30 mouse cellular contexts compared by ENCODE assay signal in genomic region chr8:101435691-101436090, GRCm38 (mm10).
DNase-seq lines count a peak whose midpoint lies in the region; ATAC-seq lines count a peak whose summit lies in the region.
"Had no signal": no experiment of that assay in that cellular context is flagged by ENCODE, and none has a peak within 500 bp of the region (broad histone marks: within the 10 kb centered on the region; RNA-seq: fewer than 3 reads in every experiment).

No protein-coding gene starts in this region.

- 65% methylated on average over 4 of the region's 4 CpGs for WGBS in forebrain, embryonic 11.5 days
- WGBS in forebrain, embryonic 15.5 days = 42% methylated on average over 4 of the region's 4 CpGs

- H3K9me3 ChIP-seq in forebrain, embryonic 11.5 days (ENCODE audit: control insufficient read depth, low read length) = no peaks in the 10 kb centered on the region
- no peaks in the 10 kb centered on the region for H3K9me3 ChIP-seq in forebrain, embryonic 15.5 days
- H3K9me3 ChIP-seq: embryonic facial prominence, embryonic 13.5 days; forebrain, embryonic 12.5 days; heart, embryonic 13.5 days; intestine, embryonic 15.5 days; limb, embryonic 12.5 days; liver, embryonic 15.5 days; neural tube, embryonic 13.5 days had no signal

- ATAC-seq in forebrain, embryonic 11.5 days (replicated peaks; ENCODE audit: low FRiP score) = no peak
- no peak for ATAC-seq in forebrain, embryonic 15.5 days (replicated peaks)
- ATAC-seq: activated CD4-positive, CD25-positive, alpha-beta regulatory T cell, adult 4 months; hindbrain, embryonic 16.5 days; intestine, embryonic 15.5 days had no signal

- H3K4me1 ChIP-seq in forebrain, embryonic 11.5 days (replicated peaks; ENCODE audit: control insufficient read depth, insufficient read depth, low read length) = no peaks in the 10 kb centered on the region
- no peaks in the 10 kb centered on the region for H3K4me1 ChIP-seq in forebrain, embryonic 15.5 days
- H3K4me1 ChIP-seq: embryonic facial prominence, embryonic 13.5 days; forebrain, embryonic 12.5 days; heart, embryonic 13.5 days; intestine, embryonic 15.5 days; limb, embryonic 12.5 days; liver, embryonic 15.5 days; neural tube, embryonic 13.5 days had no signal

- no peak overlapping the region for H3K4me3 ChIP-seq in forebrain, embryonic 11.5 days (ENCODE audit: low read depth, low read length)
- H3K4me3 ChIP-seq in forebrain, embryonic 15.5 days = no peak overlapping the region
- H3K4me3 ChIP-seq: embryonic facial prominence, embryonic 13.5 days; forebrain, embryonic 12.5 days; heart, adult 2 months; heart, embryonic 13.5 days; intestine, embryonic 15.5 days; limb, embryonic 12.5 days; liver, embryonic 15.5 days; neural tube, embryonic 13.5 days had no signal

- no peak overlapping the region for H3K9ac ChIP-seq in forebrain, embryonic 11.5 days (ENCODE audit: low read length)
- no peak overlapping the region for H3K9ac ChIP-seq in forebrain, embryonic 15.5 days (replicated peaks)
- H3K9ac ChIP-seq: embryonic facial prominence, embryonic 13.5 days; forebrain, embryonic 12.5 days; heart, embryonic 13.5 days; intestine, embryonic 15.5 days; limb, embryonic 12.5 days; liver, embryonic 15.5 days; lung, embryonic 14.5 days; neural tube, embryonic 13.5 days had no signal

- peak; percentile 1 for DNase-seq in cerebellum, adult 11 months
- DNase-seq in cerebellum, adult 8-10 months = no peak
- peak; percentile 47 for DNase-seq in forebrain, embryonic 11.5 days (ENCODE audit: low spot score)
- peak; percentile 49 for DNase-seq in left cerebral cortex, postnatal 4 days
- no peak for DNase-seq in left cerebral cortex, adult 11 months (ENCODE audit: low spot score)
- peak; percentile 33 to 50 for DNase-seq in cerebellum, postnatal 36 days
- no peak for DNase-seq in urinary bladder, postnatal 4 days (ENCODE audit: low spot score in 2 of 2)
- DNase-seq: adrenal gland, adult 2 months; adrenal gland, postnatal 36 days; heart, adult 2 months; heart, postnatal 10 days; kidney, adult 2 months; layer of hippocampus, adult 9-11 months; lung, embryonic 14.5 days; lung, postnatal 14 days; right cerebral cortex, postnatal 4 days; thymus, adult 18-20 months; thymus, postnatal 25 days had no signal

- H3K4me2 ChIP-seq in forebrain, embryonic 11.5 days (ENCODE audit: low read depth, low read length, severe bottlenecking) = no peak overlapping the region
- H3K4me2 ChIP-seq in forebrain, embryonic 15.5 days (replicated peaks) = no peak overlapping the region
- H3K4me2 ChIP-seq: embryonic facial prominence, embryonic 13.5 days; forebrain, embryonic 12.5 days; heart, embryonic 13.5 days; intestine, embryonic 15.5 days; limb, embryonic 12.5 days; liver, embryonic 15.5 days; lung, embryonic 14.5 days; neural tube, embryonic 13.5 days had no signal

- H3K27ac ChIP-seq in forebrain, embryonic 11.5 days (ENCODE audit: low read depth, low read length) = no peak overlapping the region
- H3K27ac ChIP-seq in forebrain, embryonic 15.5 days (replicated peaks) = no peak overlapping the region
- H3K27ac ChIP-seq: embryonic facial prominence, embryonic 13.5 days; forebrain, embryonic 12.5 days; heart, adult 2 months; heart, embryonic 13.5 days; intestine, embryonic 15.5 days; limb, embryonic 12.5 days; liver, embryonic 15.5 days; neural tube, embryonic 13.5 days; stomach, postnatal 0 days had no signal

- H3K36me3 ChIP-seq in forebrain, embryonic 11.5 days (ENCODE audit: control insufficient read depth, insufficient read depth, low read length) = no peaks in the 10 kb centered on the region
- H3K36me3 ChIP-seq in forebrain, embryonic 15.5 days = no peaks in the 10 kb centered on the region
- H3K36me3 ChIP-seq: embryonic facial prominence, embryonic 13.5 days; forebrain, embryonic 12.5 days; heart, embryonic 13.5 days; intestine, embryonic 15.5 days; limb, embryonic 12.5 days; liver, embryonic 15.5 days; neural tube, embryonic 13.5 days had no signal

- H3K27me3 ChIP-seq in forebrain, embryonic 11.5 days (ENCODE audit: control insufficient read depth, insufficient read depth, low read length) = no peaks in the 10 kb centered on the region
- H3K27me3 ChIP-seq in forebrain, embryonic 15.5 days = no peaks in the 10 kb centered on the region
- H3K27me3 ChIP-seq: CH12.LX; embryonic facial prominence, embryonic 13.5 days; forebrain, embryonic 12.5 days; heart, embryonic 13.5 days; intestine, embryonic 15.5 days; limb, embryonic 12.5 days; liver, embryonic 15.5 days; neural tube, embryonic 13.5 days had no signal

- intact Hi-C loops in left cerebral cortex, postnatal 4 days (cut with DNase I) = no loop called here

Comparison
In these comparisons a context has a peak if more than half of its experiments do, and no peak if none do; other contexts are left out.
1. DNase-seq: peak in cerebellum, adult 11 months (single experiment), forebrain, embryonic 11.5 days (single experiment), left cerebral cortex, postnatal 4 days (single experiment) and cerebellum, postnatal 36 days (2 of 2); none in cerebellum, adult 8-10 months (single experiment), left cerebral cortex, adult 11 months (single experiment) and urinary bladder, postnatal 4 days (0 of 2).